Mouse (Mus musculus) limb, embryonic 11.5 days (tissue): ENCODE measurements around the gene Hspe1. TPM values are rescaled to one million over a fixed set of nuclear protein-coding genes. Genes with fewer than 3 reads are reported as not detected.

Experiments
- ATAC-seq: fragments of 200-750 bp; cut with Nextera tagmentation; 2 replicates; pipeline ENCODE4 v1.8.0; 2017; ENCODE audit warnings: low read depth; ENCODE audit not compliant: insufficient number of reproducible peaks, low FRiP score, low TSS enrichment
- DNase-seq: peaks from one replicate; pipeline ENCODE4 v3.0.0-alpha.2; 2015; ENCODE audit warnings: low spot score
- H3K27ac ChIP-seq: fragments of 300-500 bp; sonication (generic); replicated peaks from 2 replicates; pipeline ENCODE4 v1.5.1; 2014; ENCODE audit warnings: low read depth, mild to moderate bottlenecking, low read length
- H3K27me3 ChIP-seq: fragments of 300-500 bp; sonication (generic); 2 replicates; pipeline ENCODE4 v1.6.1; 2014; ENCODE audit warnings: mild to moderate bottlenecking, low read length, mixed read lengths; ENCODE audit not compliant: control insufficient read depth, insufficient read depth
- H3K36me3 ChIP-seq: fragments of 300-500 bp; sonication (generic); 2 replicates; pipeline ENCODE4 v1.6.1; 2014; ENCODE audit warnings: mild to moderate bottlenecking, low read length, moderate library complexity, mixed read lengths; ENCODE audit not compliant: control insufficient read depth, insufficient read depth
- H3K4me1 ChIP-seq: fragments of 300-500 bp; sonication (generic); 2 replicates; pipeline ENCODE4 v1.6.1; 2014; ENCODE audit warnings: low read length, mixed read lengths; ENCODE audit not compliant: control insufficient read depth, insufficient read depth
- H3K4me2 ChIP-seq: fragments of 300-500 bp; sonication (generic); 2 replicates; pipeline ENCODE4 v1.6.1; 2014; ENCODE audit warnings: low read depth, mild to moderate bottlenecking, moderate library complexity; ENCODE audit not compliant: severe bottlenecking
- H3K4me3 ChIP-seq: fragments of 300-500 bp; sonication (generic); 2 replicates; pipeline ENCODE4 v1.5.1; 2014; ENCODE audit warnings: low read depth, low read length
- H3K9ac ChIP-seq: fragments of 300-500 bp; sonication (generic); 2 replicates; pipeline ENCODE4 v1.6.1; 2014; ENCODE audit warnings: mild to moderate bottlenecking, low read length
- H3K9me3 ChIP-seq: fragments of 300-500 bp; sonication (generic); 2 replicates; pipeline ENCODE4 v1.6.1; 2016; ENCODE audit warnings: low read length; ENCODE audit not compliant: control insufficient read depth
- whole genome bisulfite sequencing: fragments of 180-500 bp; shearing (Covaris S2); extraction: QIAGEN DNeasy Blood & Tissue Kit; methylation state at CpG from one replicate; pipeline ENCODE4 v1.1.7; 2014; 5-methylcytosine and 5-hydroxymethylcytosine counted together
- polyA plus RNA-seq: library from polyadenylated mRNA; unstranded; fragments of >200 nt; fragmentation: Nextera tagmentation; extraction: Ambion mirVana; gene quantifications from 2 replicates; pipeline ENCODE4 v1.2.1, GENCODE M21; 2014

Gene Hspe1
- polyA plus RNA-seq, 1 experiment from 2014 or later = 605 TPM

GRCm38 (mm10) chr1:55088611-55089497 lies 922 bp downstream of the Hspe1 start:
- peaks cover 6% of the 10 kb centered on the region; the same call in 1 of the 2 replicates for H3K36me3 ChIP-seq
- H3K9ac ChIP-seq = peak overlapping the region; percentile 93
- peak overlapping the region; percentile 79 for H3K4me2 ChIP-seq
- no peaks in the 10 kb centered on the region for H3K27me3 ChIP-seq
- no peak for DNase-seq
- peaks cover 11% of the 10 kb centered on the region for H3K4me1 ChIP-seq
- H3K9me3 ChIP-seq = no peaks in the 10 kb centered on the region
- WGBS = 8% methylated on average over 16 of the region's 16 CpGs
- ATAC-seq = peak; percentile 17
- peak overlapping the region; percentile 97 for H3K4me3 ChIP-seq
- H3K27ac ChIP-seq = peak overlapping the region; percentile 92

GRCm38 (mm10) chr1:55089498-55090064 lies 1.6 kb downstream of the Hspe1 start:
- H3K9ac ChIP-seq = no peak overlapping the region
- no peak for ATAC-seq
- H3K27me3 ChIP-seq = no peaks in the 10 kb centered on the region
- H3K9me3 ChIP-seq = no peaks in the 10 kb centered on the region
- H3K4me2 ChIP-seq = peak overlapping the region; percentile 79
- no peak overlapping the region for H3K27ac ChIP-seq
- 86% methylated on average over 5 of the region's 5 CpGs for WGBS
- H3K4me1 ChIP-seq = peaks cover 11% of the 10 kb centered on the region
- peak overlapping the region; percentile 97 for H3K4me3 ChIP-seq
- no peak for DNase-seq
- peaks cover 2% of the 10 kb centered on the region; the same call in 1 of the 2 replicates for H3K36me3 ChIP-seq

GRCm38 (mm10) chr1:55092056-55092455 lies 4.1 kb downstream of the Hspe1 start:
- no peak overlapping the region for H3K4me3 ChIP-seq
- no peaks in the 10 kb centered on the region for H3K27me3 ChIP-seq
- ATAC-seq (no peak), DNase-seq (no peak)
- H3K9ac ChIP-seq = no peak overlapping the region
- peaks cover 3% of the 10 kb centered on the region; the same call in 1 of the 2 replicates for H3K4me1 ChIP-seq
- H3K9me3 ChIP-seq = no peaks in the 10 kb centered on the region
- H3K36me3 ChIP-seq = peaks cover 2% of the 10 kb centered on the region; the same call in 1 of the 2 replicates
- no peak overlapping the region for H3K4me2 ChIP-seq
- H3K27ac ChIP-seq = no peak overlapping the region
- WGBS = 86% methylated on average over 2 of the region's 2 CpGs

- Histone ChIP-seq H3K27ac (no peak overlapping the region), H3K4me2 (no peak overlapping the region), H3K27me3 (no peaks in the 10 kb centered on the region), H3K9ac (no peak overlapping the region), H3K4me3 (no peak overlapping the region), H3K4me1 (peaks cover 3% of the 10 kb centered on the region; the same call in 1 of the 2 replicates), H3K36me3 (peaks cover 2% of the 10 kb centered on the region; the same call in 1 of the 2 replicates), H3K9me3 (no peaks in the 10 kb centered on the region)
- 73% methylated on average over 1 of the region's 1 CpGs for WGBS
- DNase-seq (no peak), ATAC-seq (no peak)
These were observed 4.5 kb downstream of the Hspe1 start for GRCm38 (mm10) chr1:55092469-55092868.

- H3K9ac ChIP-seq = no peak overlapping the region
- no peak for DNase-seq
- no peaks in the 10 kb centered on the region for H3K4me1 ChIP-seq
- H3K9me3 ChIP-seq = no peaks in the 10 kb centered on the region
- H3K27ac ChIP-seq = no peak overlapping the region
- 86% methylated on average over 9 of the region's 9 CpGs for whole genome bisulfite sequencing
- ATAC-seq = no peak
- no peaks in the 10 kb centered on the region for H3K27me3 ChIP-seq
- H3K4me3 ChIP-seq = no peak overlapping the region
- H3K4me2 ChIP-seq = no peak overlapping the region
- no peaks in the 10 kb centered on the region; the same call in 1 of the 2 replicates for H3K36me3 ChIP-seq
These were observed 19.1 kb downstream of the Hspe1 start for GRCm38 (mm10) chr1:55106919-55107585.

GRCm38 (mm10) chr1:55107644-55108043 lies 19.7 kb downstream of the Hspe1 start:
- DNase-seq = no peak
- WGBS = 81% methylated on average over 1 of the region's 1 CpGs
- Histone ChIP-seq H3K27ac (no peak overlapping the region), H3K36me3 (no peaks in the 10 kb centered on the region; the same call in 1 of the 2 replicates), H3K4me2 (no peak overlapping the region), H3K9ac (no peak overlapping the region), H3K9me3 (no peaks in the 10 kb centered on the region), H3K4me1 (no peaks in the 10 kb centered on the region), H3K4me3 (no peak overlapping the region), H3K27me3 (no peaks in the 10 kb centered on the region)
- ATAC-seq = no peak

GRCm38 (mm10) chr1:55108473-55108872 lies 20.5 kb downstream of the Hspe1 start:
- Histone ChIP-seq H3K27ac (no peak overlapping the region), H3K9ac (no peak overlapping the region), H3K27me3 (no peaks in the 10 kb centered on the region), H3K4me3 (no peak overlapping the region), H3K36me3 (no peaks in the 10 kb centered on the region; the same call in 1 of the 2 replicates), H3K4me2 (no peak overlapping the region), H3K4me1 (no peaks in the 10 kb centered on the region), H3K9me3 (no peaks in the 10 kb centered on the region)
- 67% methylated on average over 2 of the region's 2 CpGs for WGBS
- no peak for ATAC-seq
- peak; percentile 9 for DNase-seq

- no peak overlapping the region for H3K4me3 ChIP-seq
- no peaks in the 10 kb centered on the region for H3K27me3 ChIP-seq
- ATAC-seq = no peak
- H3K4me1 ChIP-seq = no peaks in the 10 kb centered on the region
- no peak overlapping the region for H3K4me2 ChIP-seq
- 89% methylated on average over 4 of the region's 4 CpGs for WGBS
- H3K9me3 ChIP-seq = no peaks in the 10 kb centered on the region
- no peak overlapping the region for H3K9ac ChIP-seq
- peak; percentile 10 for DNase-seq
- H3K27ac ChIP-seq = no peak overlapping the region
- H3K36me3 ChIP-seq = no peaks in the 10 kb centered on the region; the same call in 1 of the 2 replicates
These were observed 21.3 kb downstream of the Hspe1 start for GRCm38 (mm10) chr1:55109066-55109766.
